Mouse (Mus musculus): ENCODE data around the gene Slc11a1. TPM values are rescaled to one million over a fixed set of nuclear protein-coding genes. Genes with fewer than 3 reads are reported as not detected.

Gene Slc11a1
- polyA plus RNA-seq, 1 experiment = 5.6 TPM

DNA sequence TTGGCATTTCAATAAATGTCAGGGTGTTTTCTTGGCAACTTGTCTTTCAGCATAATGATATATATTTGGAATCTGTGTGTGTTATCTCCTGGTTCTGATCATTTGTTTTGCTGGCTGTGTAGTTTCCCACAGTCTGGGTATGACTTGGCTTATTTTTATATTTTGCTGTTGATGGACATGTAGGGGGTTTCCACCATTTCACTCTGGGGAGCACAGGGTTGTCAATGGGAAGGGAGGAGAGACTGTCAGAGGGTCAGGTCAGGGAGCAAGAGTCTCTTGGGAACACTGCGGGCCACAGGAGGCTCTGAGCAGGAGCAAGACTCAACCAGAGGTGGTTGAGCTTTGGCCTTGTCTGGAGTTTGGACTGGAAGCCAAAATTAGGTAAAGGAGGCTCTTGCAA lies 32.7 kb upstream of the Slc11a1 start:
- Histone ChIP-seq H3K4me3 (replicated peaks; ENCODE audit: insufficient read depth, low read depth, low read length) (no peak overlapping the region), H3K27ac (ENCODE audit: insufficient read depth, low read length) (no peak overlapping the region), H3K27me3 (ENCODE audit: control insufficient read depth, insufficient read depth, low read length) (no peaks in the 10 kb centered on the region), H3K4me1 (ENCODE audit: control insufficient read depth, insufficient read depth, low read length) (peaks cover 24% of the 10 kb centered on the region)
- WGBS = 97% methylated on average over 1 of the region's 1 CpGs
- no peak for DNase-seq
- TF ChIP-seq CTCF (IDR thresholded peaks at IDR 0.05; ENCODE audit: borderline replicate concordance, insufficient read depth, low read depth, low read length) = no peak
- no peak for TF ChIP-seq POLR2A (IDR thresholded peaks at IDR 0.05; ENCODE audit: borderline replicate concordance, insufficient read depth, low read length)

DNA sequence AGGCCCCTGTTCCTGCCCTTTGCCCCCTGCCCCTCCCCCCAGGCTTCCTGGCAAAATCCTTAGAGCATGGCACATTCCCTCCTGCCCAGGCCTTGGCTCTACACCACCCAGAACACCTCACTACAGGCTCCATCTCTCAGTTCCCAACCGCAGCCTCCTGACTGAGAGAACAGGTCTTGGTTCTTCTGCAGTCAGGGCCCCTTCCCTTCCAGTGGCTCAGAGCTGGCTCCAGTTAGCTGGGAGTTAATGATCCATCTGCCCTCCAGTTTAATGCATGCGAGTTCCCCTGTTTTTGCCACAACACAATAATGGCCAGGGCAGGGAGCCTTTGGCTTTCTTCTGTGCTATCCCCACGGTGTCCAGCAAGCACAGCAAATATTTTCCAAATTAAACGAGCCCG lies 31.8 kb upstream of the Slc11a1 start:
- 16% methylated on average over 5 of the region's 5 CpGs for WGBS

DNA sequence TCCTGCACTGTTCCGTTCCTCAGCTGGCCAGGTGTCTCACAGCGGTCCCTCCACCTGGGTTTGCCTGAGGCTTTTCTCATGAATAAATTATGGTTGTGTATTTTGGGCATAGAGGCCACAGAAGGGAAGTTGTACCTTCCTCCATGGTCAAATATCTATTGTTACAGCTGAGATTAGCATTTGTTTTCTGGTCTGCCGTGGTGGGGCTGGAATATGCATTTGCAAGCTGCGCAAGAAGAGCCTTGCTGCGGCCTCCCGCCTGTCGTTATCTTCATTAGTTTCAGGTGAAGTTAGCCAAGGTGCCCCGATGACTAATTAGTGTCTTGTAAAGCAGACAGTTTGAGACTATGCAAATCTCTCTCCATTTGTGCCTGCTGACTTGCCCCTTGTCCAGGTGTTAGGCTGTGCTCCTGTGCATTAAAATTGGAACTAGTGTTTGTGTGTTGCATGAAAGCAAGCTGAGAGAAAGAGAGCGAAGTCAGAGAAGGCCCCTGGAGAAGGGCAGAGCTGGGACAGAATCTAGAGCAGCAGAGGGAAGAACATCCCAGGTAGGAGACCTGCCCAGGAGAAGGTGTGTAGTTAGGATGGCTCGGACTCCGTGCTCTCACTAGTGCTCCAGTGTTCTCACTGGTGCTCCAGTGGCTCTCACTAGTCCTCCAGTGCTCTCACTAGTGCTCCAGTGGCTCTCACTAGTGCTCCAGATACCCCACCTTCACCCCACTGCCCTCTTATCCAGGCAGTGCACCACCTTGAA lies 30.7 kb upstream of the Slc11a1 start:
- Histone ChIP-seq H3K27ac (ENCODE audit: insufficient read depth, low read length) (no peak overlapping the region), H3K4me1 (ENCODE audit: control insufficient read depth, insufficient read depth, low read length) (peaks cover 20% of the 10 kb centered on the region), H3K4me3 (replicated peaks; ENCODE audit: insufficient read depth, low read depth, low read length) (no peak overlapping the region), H3K27me3 (ENCODE audit: control insufficient read depth, insufficient read depth, low read length) (no peaks in the 10 kb centered on the region)
- TF ChIP-seq POLR2A (IDR thresholded peaks at IDR 0.05; ENCODE audit: borderline replicate concordance, insufficient read depth, low read length) (no peak), CTCF (IDR thresholded peaks at IDR 0.05; ENCODE audit: borderline replicate concordance, insufficient read depth, low read depth, low read length) (no peak)
- no peak for DNase-seq
- 88% methylated on average over 11 of the region's 11 CpGs for WGBS

More for the DNA sequence above, 31.8 kb upstream of the Slc11a1 start:
- TF ChIP-seq CTCF (IDR thresholded peaks at IDR 0.05; ENCODE audit: borderline replicate concordance, insufficient read depth, low read depth, low read length) = no peak
- TF ChIP-seq POLR2A (IDR thresholded peaks at IDR 0.05; ENCODE audit: borderline replicate concordance, insufficient read depth, low read length) = no peak
- no peak for DNase-seq
- Histone ChIP-seq H3K4me1 (ENCODE audit: control insufficient read depth, insufficient read depth, low read length) (peaks cover 20% of the 10 kb centered on the region), H3K4me3 (replicated peaks; ENCODE audit: insufficient read depth, low read depth, low read length) (no peak overlapping the region), H3K27ac (ENCODE audit: insufficient read depth, low read length) (no peak overlapping the region; the same call in 1 of the 2 replicates), H3K27me3 (ENCODE audit: control insufficient read depth, insufficient read depth, low read length) (no peaks in the 10 kb centered on the region)

DNA sequence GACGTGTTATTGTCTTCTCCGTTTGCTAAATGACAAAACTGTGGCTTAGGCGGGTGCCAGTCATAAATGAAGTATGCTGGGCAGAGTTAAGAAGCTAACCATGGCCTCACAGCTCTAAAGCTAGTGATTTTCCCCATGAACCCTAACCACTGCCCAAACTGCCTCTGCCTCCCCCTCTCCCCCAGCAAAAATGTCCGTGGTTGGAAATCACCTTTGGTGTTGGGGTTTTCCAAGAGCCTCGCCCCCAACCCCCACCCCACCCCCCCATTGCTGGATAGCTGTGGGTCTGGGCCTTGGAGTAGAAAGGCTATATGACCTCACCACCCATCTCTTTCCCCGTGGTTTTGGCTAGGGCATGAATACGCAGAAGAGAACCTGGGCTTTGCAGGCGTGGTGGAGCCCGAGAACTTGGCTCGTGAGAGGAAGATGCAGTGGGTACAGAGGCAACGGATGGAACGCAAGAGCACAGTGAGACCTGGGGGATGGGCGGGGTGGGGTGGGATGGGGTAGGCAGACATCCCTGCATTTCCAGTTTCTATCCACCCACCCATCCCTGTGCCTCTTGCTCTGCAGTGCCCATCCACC lies 23.7 kb upstream of the Slc11a1 start:
- Histone ChIP-seq H3K4me3 (replicated peaks; ENCODE audit: insufficient read depth, low read depth, low read length) (no peak overlapping the region), H3K27me3 (ENCODE audit: control insufficient read depth, insufficient read depth, low read length) (no peaks in the 10 kb centered on the region), H3K27ac (ENCODE audit: insufficient read depth, low read length) (no peak overlapping the region), H3K4me1 (ENCODE audit: control insufficient read depth, insufficient read depth, low read length) (no peaks in the 10 kb centered on the region)
- TF ChIP-seq CTCF (IDR thresholded peaks at IDR 0.05; ENCODE audit: borderline replicate concordance, insufficient read depth, low read depth, low read length) = no peak
- TF ChIP-seq POLR2A (IDR thresholded peaks at IDR 0.05; ENCODE audit: borderline replicate concordance, insufficient read depth, low read length) = no peak
- DNase-seq = no peak
- WGBS = 93% methylated on average over 13 of the region's 13 CpGs

- Histone ChIP-seq H3K27ac (ENCODE audit: insufficient read depth, low read length) (no peak overlapping the region), H3K4me1 (ENCODE audit: control insufficient read depth, insufficient read depth, low read length) (no peaks in the 10 kb centered on the region), H3K27me3 (ENCODE audit: control insufficient read depth, insufficient read depth, low read length) (no peaks in the 10 kb centered on the region), H3K4me3 (replicated peaks; ENCODE audit: insufficient read depth, low read depth, low read length) (no peak overlapping the region)
- TF ChIP-seq POLR2A (IDR thresholded peaks at IDR 0.05; ENCODE audit: borderline replicate concordance, insufficient read depth, low read length) (no peak), CTCF (IDR thresholded peaks at IDR 0.05; ENCODE audit: borderline replicate concordance, insufficient read depth, low read depth, low read length) (no peak)
- DNase-seq = no peak
- WGBS = 61% methylated on average over 5 of the region's 5 CpGs
Measured at GRCm38 (mm10) chr1:74352532-74353096, 22.4 kb upstream of the Slc11a1 start.

DNA sequence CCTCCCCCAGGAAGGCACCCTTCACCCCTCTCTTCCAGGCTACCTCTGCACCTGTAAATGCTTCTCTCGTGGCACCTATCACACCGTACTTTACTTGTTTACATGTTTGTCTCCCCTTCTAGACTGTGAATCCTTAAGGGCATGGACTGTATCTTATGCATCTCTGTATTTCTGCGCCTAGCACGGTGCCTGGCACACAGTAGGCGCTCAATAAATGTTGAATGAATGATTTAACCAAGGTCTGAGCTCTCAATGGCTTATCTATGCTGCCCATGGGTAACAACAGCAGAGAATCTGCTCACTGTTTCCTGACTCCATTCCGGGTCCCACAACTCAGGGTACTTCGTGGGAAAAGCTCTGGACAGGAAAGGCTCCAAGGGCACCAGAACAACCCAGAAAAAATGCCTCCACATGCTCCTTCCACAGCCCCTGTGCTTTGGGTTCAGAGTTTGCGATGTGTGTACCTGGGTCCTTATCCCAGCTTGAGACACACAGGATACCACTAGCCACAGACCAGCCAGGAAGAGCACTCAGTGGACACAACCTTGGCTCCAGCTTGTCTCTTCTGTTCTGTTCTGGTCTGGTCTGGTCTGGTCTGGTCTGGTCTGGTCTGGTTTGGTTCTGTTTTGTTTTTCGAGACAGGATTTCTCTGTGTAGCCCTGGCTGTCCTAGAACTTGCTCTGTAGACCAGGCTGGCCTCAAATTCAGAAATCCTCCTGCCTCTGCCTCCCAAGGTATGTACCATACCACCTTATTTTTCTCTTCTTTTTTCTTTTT lies 21.4 kb upstream of the Slc11a1 start:
- WGBS = 94% methylated on average over 9 of the region's 9 CpGs
- no peaks in the 10 kb centered on the region for H3K27me3 ChIP-seq (ENCODE audit: control insufficient read depth, insufficient read depth, low read length)

DNA sequence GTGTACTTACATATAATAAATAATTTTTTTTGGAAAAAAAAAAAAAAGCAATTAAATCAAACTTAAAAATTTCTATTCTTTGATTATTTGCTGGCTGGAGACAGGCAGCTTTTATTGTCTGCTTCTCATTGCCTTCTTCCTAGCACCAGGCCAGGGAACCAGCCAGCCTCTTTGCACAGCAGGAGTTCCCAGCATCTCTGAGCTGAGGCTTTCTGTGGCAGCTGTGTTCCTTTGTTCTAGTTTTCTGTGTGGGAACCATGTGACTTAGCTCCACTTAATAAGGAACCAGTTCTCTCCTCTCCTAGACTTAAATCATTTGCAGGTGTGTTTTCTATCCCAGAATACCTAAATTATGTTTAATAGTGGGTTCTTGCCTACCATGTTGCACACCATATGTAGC lies 17.5 kb upstream of the Slc11a1 start:
- DNase-seq = no peak
- H3K4me1 ChIP-seq (ENCODE audit: control insufficient read depth, insufficient read depth, low read length) = no peaks in the 10 kb centered on the region
- no peaks in the 10 kb centered on the region for H3K27me3 ChIP-seq (ENCODE audit: control insufficient read depth, insufficient read depth, low read length)
- no peak overlapping the region for H3K27ac ChIP-seq (ENCODE audit: insufficient read depth, low read length)
- no peak overlapping the region for H3K4me3 ChIP-seq (replicated peaks; ENCODE audit: insufficient read depth, low read depth, low read length)
- TF ChIP-seq CTCF (IDR thresholded peaks at IDR 0.05; ENCODE audit: borderline replicate concordance, insufficient read depth, low read depth, low read length) (no peak), POLR2A (IDR thresholded peaks at IDR 0.05; ENCODE audit: borderline replicate concordance, insufficient read depth, low read length) (no peak)

More for the DNA sequence above, 21.4 kb upstream of the Slc11a1 start:
- no peak for DNase-seq
- Histone ChIP-seq H3K27ac (ENCODE audit: insufficient read depth, low read length) (no peak overlapping the region), H3K4me3 (replicated peaks; ENCODE audit: insufficient read depth, low read depth, low read length) (no peak overlapping the region), H3K4me1 (ENCODE audit: control insufficient read depth, insufficient read depth, low read length) (no peaks in the 10 kb centered on the region)
- no peak for TF ChIP-seq POLR2A (IDR thresholded peaks at IDR 0.05; ENCODE audit: borderline replicate concordance, insufficient read depth, low read length)
